Mouse (Mus musculus): ENCODE data around the gene Prdm16.
A peak's percentile ranks its signal among the peaks of the same experiment; 100 is the strongest.

Prdm16 gene

GRCm38 (mm10) chr4:154312935-154313621, 323.6 kb downstream of the Prdm16 start:
- DNase-seq = no peak

GRCm38 (mm10) chr4:154312143-154312812, 324.4 kb downstream of the Prdm16 start:
- no peak for DNase-seq

GRCm38 (mm10) chr4:154310576-154311262, 326.0 kb downstream of the Prdm16 start:
- no peak for DNase-seq

GRCm38 (mm10) chr4:154309131-154309530, 327.5 kb downstream of the Prdm16 start:
- no peak for DNase-seq

- peak; percentile 14 for DNase-seq
These were observed 335.2 kb downstream of the Prdm16 start, which contains the start of gene Arhgef16 for GRCm38 (mm10) chr4:154301466-154301881. TSS of gene Arhgef16 (minus strand) at chr4:154301676.

- no peak for DNase-seq
These were observed 337.0 kb downstream of the Prdm16 start for GRCm38 (mm10) chr4:154299541-154300271.

- no peak for DNase-seq
These were observed 338.9 kb downstream of the Prdm16 start for GRCm38 (mm10) chr4:154297761-154298160.

GRCm38 (mm10) chr4:154294262-154294731, 342.4 kb downstream of the Prdm16 start:
- no peak for DNase-seq

- no peak for DNase-seq
These were observed 342.9 kb downstream of the Prdm16 start for GRCm38 (mm10) chr4:154293735-154294201.

GRCm38 (mm10) chr4:154283671-154284070, 353.0 kb downstream of the Prdm16 start:
- no peak for DNase-seq

- no peak for DNase-seq
These were observed 357.2 kb downstream of the Prdm16 start for GRCm38 (mm10) chr4:154279481-154279880.

GRCm38 (mm10) chr4:154273000-154273399, 363.7 kb downstream of the Prdm16 start:
- DNase-seq = no peak

GRCm38 (mm10) chr4:154269520-154269919, 367.2 kb downstream of the Prdm16 start:
- DNase-seq = no peak

GRCm38 (mm10) chr4:154267511-154267910, 369.2 kb downstream of the Prdm16 start:
- DNase-seq = peak; percentile 24

Data from cerebellum, adult 11-12 months (tissue).